Mouse (Mus musculus) heart, adult 8-10 months (tissue): ENCODE measurements around the gene Alx3. TPM values are rescaled to one million over a fixed set of nuclear protein-coding genes. Genes with fewer than 3 reads are reported as not detected.
"Not testable (repeated sequence)": the region's sequence is repeated elsewhere in the genome, so short reads cannot be mapped to it uniquely, and the experiment has no call there.

Experiments used
- DNase-seq: peaks from one replicate; pipeline ENCODE4 v3.0.0; 2022; ENCODE audit warnings: low spot score
- total RNA-seq, 4 experiments: library from RNA; stranded (reverse); gene quantifications; 2 replicates each; pipeline ENCODE4 v1.2.4; 2022

Gene Alx3
- total RNA-seq, 4 experiments from 2014 or later = not detected

GRCm38 (mm10) chr3:107622537-107622936 is 27.7 kb downstream of the Alx3 start:
- no peak for DNase-seq

- DNase-seq = no peak
Measured at GRCm38 (mm10) chr3:107624424-107624823, 29.6 kb downstream of the Alx3 start.

GRCm38 (mm10) chr3:107625536-107625935 is 30.7 kb downstream of the Alx3 start:
- no peak for DNase-seq

DNA sequence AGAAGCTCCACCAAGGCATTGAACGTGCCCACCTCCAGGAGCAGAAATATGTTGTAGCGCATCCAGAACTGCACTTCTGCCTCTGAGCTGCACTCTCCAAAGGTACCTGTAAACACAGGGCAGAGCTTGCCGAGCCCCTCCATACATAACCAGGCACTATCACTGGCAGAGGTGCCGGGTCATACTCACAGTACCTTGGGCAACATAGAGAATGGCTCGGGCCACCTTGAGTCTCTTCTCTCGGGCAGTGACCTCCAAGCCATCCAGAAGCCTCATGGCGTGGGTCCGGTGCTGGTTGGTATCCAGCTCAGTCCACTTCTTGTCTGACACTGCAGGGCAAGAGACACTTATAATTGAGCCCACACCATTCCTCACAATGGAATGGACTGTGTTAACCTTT is 31.9 kb downstream of the Alx3 start:
- no peak for DNase-seq

DNA sequence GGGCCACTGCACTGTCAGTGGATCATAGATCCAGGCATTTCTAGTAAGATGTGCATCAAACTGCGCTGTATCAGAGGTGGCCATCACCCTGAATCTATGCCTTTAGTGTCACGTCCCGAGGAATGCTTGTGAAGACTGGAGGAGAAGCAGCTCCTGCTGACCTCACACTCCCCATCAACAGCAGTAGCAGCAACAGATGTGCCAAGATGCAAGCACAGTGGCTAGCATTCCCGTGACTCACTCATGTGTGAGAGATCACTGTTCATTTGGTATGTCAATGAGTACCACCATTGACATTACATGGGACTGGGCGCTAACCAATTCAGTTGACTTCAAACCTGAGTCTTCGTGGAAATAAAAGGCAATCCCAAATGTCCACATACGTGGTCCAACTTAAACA is 32.8 kb downstream of the Alx3 start:
- DNase-seq = no peak

- DNase-seq = no peak
Measured at GRCm38 (mm10) chr3:107628551-107628950, 33.7 kb downstream of the Alx3 start.

DNA sequence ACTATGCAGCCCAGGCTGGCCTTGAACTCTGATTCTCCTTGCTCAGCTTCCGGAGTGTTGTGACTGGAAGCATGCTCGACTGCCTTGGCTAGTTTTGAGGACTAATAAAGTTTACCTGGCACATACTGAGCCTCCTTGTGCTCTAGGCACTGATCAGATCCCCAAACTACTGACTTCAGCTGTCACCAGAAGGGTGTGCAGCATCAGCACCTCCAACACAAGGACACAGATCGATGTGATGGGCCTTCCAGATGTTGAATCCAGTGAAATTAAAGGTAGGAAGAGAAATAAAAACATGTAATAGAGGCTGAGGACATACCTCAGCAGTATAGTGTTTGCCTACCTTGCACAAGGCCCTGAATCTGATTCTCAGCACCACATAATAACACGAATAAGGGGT is 34.6 kb downstream of the Alx3 start:
- no peak for DNase-seq

DNA sequence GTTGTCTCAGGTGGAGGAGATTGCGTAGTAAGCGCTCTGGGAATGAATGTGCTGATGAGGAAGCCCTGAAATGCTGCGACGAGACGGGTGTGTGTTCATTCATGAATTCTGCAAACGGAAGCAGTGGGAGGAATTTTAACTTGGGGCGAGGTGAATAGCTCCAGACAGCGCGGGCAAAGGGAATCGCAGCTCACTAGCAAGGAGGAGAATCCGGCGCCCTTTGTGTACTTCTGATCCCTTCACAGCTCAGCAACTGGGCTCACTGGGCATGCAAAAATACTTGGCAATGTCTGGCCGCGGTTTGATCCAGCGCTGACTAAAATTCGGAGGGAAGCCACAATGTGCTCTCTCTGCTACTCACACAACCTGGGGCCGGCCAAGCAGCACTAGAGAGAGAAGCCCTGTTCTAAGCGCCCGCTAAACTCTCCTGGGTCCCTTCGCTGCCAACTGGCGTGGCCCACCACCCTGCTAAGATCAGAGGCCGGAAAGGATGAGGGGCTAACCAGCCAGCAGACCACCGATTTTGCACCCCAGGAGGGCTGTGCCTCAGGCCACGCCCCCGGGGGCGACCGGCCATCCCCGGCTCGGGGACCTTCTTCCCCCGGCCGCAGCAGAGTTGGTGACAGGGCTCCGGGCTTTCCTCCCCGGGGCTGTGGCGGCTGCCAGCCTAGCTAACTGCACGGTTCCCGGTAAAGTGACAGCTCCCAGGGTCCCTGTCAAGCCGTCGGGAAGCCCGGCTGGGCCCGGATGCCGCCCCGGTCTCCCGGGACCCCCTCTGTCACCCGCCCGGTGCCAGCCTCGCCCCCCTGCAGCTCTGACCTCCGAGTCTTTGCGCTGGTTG is 36.1 kb downstream of the Alx3 start, which contains the start of gene Gm10961:
Gm10961 (plus strand) TSS at position 641 of the 841 bp plus-strand sequence.
- peak; percentile 32 for DNase-seq

DNA sequence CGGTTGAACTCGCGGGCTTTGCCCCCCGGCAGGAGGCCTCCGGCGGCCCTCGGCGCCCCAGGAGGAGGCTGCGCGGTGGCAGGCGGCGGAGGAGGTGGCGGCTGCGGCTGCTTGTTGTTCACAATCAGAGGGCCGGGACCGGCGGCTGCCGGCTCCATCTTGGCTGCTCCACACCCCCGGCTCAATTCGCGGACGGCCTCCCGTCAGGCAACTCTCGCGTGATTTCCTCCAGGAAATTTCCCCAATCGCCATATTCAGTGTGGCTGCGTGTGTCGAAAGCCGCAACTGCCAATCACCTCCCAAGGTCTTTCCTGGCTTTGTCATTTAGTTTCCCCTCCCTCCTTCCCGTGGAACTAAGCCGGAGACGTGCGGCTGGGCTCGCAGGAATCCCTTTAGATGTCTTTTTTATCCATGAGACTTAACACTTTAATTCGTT is 36.7 kb downstream of the Alx3 start, which contains the start of gene Strip1:
Strip1 (minus strand) TSS at position 172 of the 436 bp plus-strand sequence.
- DNase-seq = peak; percentile 95

DNA sequence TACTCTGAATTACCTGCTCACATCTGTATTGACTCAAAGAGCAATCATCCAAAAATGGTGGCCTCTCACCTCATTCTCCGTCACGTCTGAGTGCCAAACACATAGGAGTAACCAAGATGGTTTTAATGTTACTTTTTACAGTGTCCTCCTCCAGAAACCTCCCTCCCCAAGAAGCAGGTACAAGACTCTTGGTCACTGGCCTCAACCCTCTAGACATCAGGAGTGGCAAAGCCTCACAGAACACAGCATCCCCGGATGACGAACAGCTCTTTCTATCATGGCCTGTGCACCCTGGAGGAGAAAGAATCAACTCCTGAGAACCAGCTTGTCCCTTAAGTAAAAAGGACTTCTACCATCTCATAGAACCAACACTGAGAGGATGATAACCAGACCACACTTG is 38.0 kb downstream of the Alx3 start:
- no peak for DNase-seq

GRCm38 (mm10) chr3:107633906-107634305 is 39.1 kb downstream of the Alx3 start:
- DNase-seq = no peak

DNA sequence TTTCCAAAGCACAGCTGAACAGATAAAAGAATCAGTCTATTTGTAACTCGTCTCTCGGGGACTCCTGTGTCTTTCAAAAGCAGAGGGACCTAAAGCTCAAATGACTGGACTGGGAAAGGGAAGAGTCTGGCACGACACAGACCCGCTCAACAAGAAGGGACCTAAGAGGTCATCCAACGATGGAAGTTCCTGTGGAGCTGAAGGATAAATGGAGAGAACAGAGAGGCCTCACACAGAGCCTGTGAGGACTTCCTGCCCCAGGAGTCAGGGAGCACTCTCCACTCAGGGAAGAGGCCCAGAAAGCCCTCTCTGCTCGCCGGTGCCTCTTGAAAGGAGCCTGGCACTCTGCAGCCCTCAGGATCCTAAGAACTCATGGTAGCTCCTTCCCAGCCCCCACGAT is 41.0 kb downstream of the Alx3 start:
- no peak for DNase-seq

GRCm38 (mm10) chr3:107636236-107636635 is 41.4 kb downstream of the Alx3 start:
- no peak for DNase-seq

- no peak for DNase-seq
Measured at GRCm38 (mm10) chr3:107637606-107638172, 42.9 kb downstream of the Alx3 start.

- peak; percentile 8 for DNase-seq
Measured at GRCm38 (mm10) chr3:107646947-107647346, 52.1 kb downstream of the Alx3 start.

GRCm38 (mm10) chr3:107650276-107650675 is 55.4 kb downstream of the Alx3 start:
- not testable (repeated sequence) for DNase-seq

DNA sequence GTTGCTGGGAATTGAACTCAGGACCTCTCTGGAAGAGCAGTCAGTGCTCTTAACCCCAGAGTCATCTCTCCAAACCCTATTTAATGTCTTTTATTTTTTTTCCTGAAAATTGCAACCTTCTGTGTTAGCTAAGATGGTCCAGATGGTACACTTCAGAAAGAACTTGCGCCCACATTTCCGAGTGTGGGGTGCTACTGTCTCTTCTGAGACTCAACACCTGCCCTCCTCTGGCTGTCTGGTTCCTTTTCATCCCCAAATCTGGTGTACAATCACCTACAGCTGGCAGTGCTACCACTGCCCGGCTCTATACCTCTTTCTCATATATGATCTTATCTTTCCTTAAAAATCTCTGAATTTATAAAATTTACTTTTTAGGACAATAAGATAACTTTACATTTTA is 58.1 kb downstream of the Alx3 start:
- no peak for DNase-seq

DNA sequence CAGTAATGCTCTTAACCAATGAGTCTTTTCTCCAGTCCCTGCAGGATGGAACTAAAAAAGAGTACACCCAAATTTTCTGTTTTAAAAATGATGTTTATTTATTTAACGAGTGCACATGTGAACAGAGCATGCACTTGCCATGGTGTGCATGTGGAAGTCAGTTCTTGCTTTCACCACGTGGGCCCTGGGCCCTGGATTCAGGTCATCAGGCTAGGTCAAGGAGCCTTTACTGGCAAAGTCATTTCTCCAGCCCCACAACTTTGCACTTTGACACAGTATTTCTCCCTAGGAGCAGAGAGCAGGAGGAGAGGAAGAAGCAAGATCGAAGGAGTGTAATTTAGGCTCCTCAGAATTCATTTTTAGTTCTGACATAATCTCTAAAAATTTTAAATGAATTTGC is 60.0 kb downstream of the Alx3 start:
- DNase-seq = no peak

Other genes with a start within 250 kb of the Alx3 start
- under 1 TPM; 0.12 to 0.40 (median 0.31) TPM for gene Kcnc4, start 135.5 kb upstream of the Alx3 start, total RNA-seq
- gene Slc6a17, start 77.0 kb upstream of the Alx3 start, total RNA-seq = 1 to 10 TPM; 2.4 to 7.4 (median 4.8) TPM
- not detected for gene Ubl4b, start 40.0 kb upstream of the Alx3 start, total RNA-seq
- gene Gm10961, start 36.3 kb downstream of the Alx3 start, total RNA-seq = not detected
- 10 to 100 TPM; 17.4 to 22.6 (median 20.4) TPM for gene Strip1, start 36.7 kb downstream of the Alx3 start, total RNA-seq
- gene Ahcyl1, start 101.5 kb downstream of the Alx3 start, total RNA-seq = 10 to 100 TPM; 76.2 to 87.9 (median 83.4) TPM
- gene Csf1, start 165.4 kb downstream of the Alx3 start, total RNA-seq = 10 to 100 TPM; 43.5 to 56.6 (median 51.5) TPM